Mouse (Mus musculus) forebrain, embryonic 14.5 days (tissue): ENCODE measurements at regions not wholly inside any gene's neighbourhood (a gene's known extent, or its start where the extent isn't known, plus 50 kb on each side); places are given as distances from the start of the nearest gene placed in this dataset.

ENCODE experiments used
- ATAC-seq: fragments of 200-750 bp; cut with Nextera tagmentation; 2 replicates; pipeline ENCODE4 v1.8.0; 2017; ENCODE audit warnings: mild to moderate bottlenecking, moderate library complexity
- DNase-seq: peaks from one replicate; pipeline ENCODE4 v3.0.0-alpha.2; 2015; ENCODE audit warnings: low spot score
- H3K27ac ChIP-seq: fragments of 300-500 bp; sonication (generic); 2 replicates; pipeline ENCODE4 v1.5.1; 2014; ENCODE audit warnings: low read depth, mild to moderate bottlenecking, control low read depth, low read length, moderate library complexity
- H3K27me3 ChIP-seq: fragments of 300-500 bp; sonication (generic); replicated peaks from 2 replicates; pipeline ENCODE4 v1.6.1; 2014; ENCODE audit warnings: low read length, control low read depth, mixed read lengths; ENCODE audit not compliant: control insufficient read depth, insufficient read depth
- H3K36me3 ChIP-seq: fragments of 300-500 bp; sonication (generic); 2 replicates; pipeline ENCODE4 v1.6.1; 2014; ENCODE audit warnings: low read length, control low read depth; ENCODE audit not compliant: control insufficient read depth, insufficient read depth
- H3K4me1 ChIP-seq: fragments of 300-500 bp; sonication (generic); 2 replicates; pipeline ENCODE4 v1.6.1; 2014; ENCODE audit warnings: antibody characterized with exemption, low read length, control low read depth; ENCODE audit not compliant: control insufficient read depth, insufficient read depth
- H3K4me2 ChIP-seq: fragments of 300-500 bp; sonication (generic); 2 replicates; pipeline ENCODE4 v1.6.1; 2014; ENCODE audit warnings: mild to moderate bottlenecking, control low read depth, low read length
- H3K4me3 ChIP-seq: fragments of 300-500 bp; sonication (generic); 2 replicates; pipeline ENCODE4 v1.5.1; 2014; ENCODE audit warnings: low read depth, low read length, control low read depth
- H3K9ac ChIP-seq: fragments of 300-500 bp; sonication (generic); 2 replicates; pipeline ENCODE4 v1.6.1; 2014; ENCODE audit warnings: mild to moderate bottlenecking, low read length, control low read depth, moderate library complexity
- H3K9me3 ChIP-seq: fragments of 300-500 bp; sonication (generic); replicated peaks from 2 replicates; pipeline ENCODE4 v1.6.1; 2016; ENCODE audit warnings: low read length, control low read depth, mixed read lengths; ENCODE audit not compliant: control insufficient read depth
- WGBS: fragments of 180-500 bp; shearing (Covaris S2); extraction: QIAGEN DNeasy Blood & Tissue Kit; methylation state at CpG from one replicate; pipeline ENCODE4 v1.1.7; 2014; 5-methylcytosine and 5-hydroxymethylcytosine counted together

DNA sequence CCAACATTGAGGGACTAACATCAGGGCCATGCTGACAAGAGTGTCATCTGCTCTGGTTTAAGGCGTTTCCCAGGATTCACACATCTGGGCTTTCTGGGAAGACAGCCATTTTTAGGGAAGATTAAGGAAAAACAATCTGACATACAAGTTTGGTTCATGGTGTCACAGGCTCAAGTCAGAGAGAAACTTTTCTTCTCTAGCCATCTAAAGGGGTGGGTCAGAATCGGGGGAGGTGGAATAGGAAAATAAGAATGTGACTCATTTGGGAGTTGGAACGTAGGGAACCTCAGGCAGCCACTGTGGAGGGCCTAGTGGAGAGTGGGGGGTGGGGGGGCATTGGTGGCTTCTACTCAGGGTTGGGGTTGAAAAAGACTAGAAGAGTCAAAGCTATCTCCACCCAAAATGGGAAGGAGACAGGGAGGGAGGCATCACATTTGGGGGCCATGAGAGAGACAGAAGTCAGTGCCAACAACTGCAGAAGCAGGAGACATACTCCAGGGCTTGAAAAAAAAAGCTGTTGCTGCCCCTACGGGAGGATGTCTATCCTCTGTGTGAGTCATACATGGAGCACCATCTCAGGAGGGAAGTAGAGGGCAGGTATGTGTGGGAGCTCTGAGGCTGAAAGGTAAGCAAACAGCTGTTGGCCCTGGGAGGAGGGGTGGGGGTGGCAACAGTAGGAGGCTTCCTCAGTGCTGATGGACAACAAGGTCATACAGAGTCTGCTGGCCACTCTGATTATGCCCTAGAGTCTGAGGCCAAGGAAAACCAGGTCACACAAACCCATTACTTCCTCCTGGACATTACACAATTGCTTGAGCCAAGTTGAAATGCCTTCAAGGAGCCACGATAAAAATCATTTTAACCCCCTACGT, 128.2 kb downstream of the Snx18 start:
- no peak overlapping the region for H3K9ac ChIP-seq
- no peak overlapping the region for H3K4me2 ChIP-seq
- H3K4me3 ChIP-seq: no peak overlapping the region
- no peak overlapping the region for H3K27ac ChIP-seq
- no peaks in the 10 kb centered on the region for H3K27me3 ChIP-seq
- no peaks in the 10 kb centered on the region for H3K36me3 ChIP-seq
- H3K4me1 ChIP-seq: no peaks in the 10 kb centered on the region
- no peak for ATAC-seq
- no peak for DNase-seq
- H3K9me3 ChIP-seq: no peaks in the 10 kb centered on the region
- WGBS: 88% methylated on average over 6 of the region's 6 CpGs

GRCm38 (mm10) chr13:113486368-113486955, 131.9 kb downstream of the Snx18 start:
- Histone ChIP-seq H3K9ac (no peak overlapping the region), H3K9me3 (no peaks in the 10 kb centered on the region), H3K27ac (no peak overlapping the region), H3K4me2 (no peak overlapping the region), H3K4me3 (no peak overlapping the region), H3K27me3 (no peaks in the 10 kb centered on the region), H3K36me3 (no peaks in the 10 kb centered on the region), H3K4me1 (no peaks in the 10 kb centered on the region)
- no peak for ATAC-seq
- 87% methylated on average over 6 of the region's 6 CpGs for WGBS
- no peak for DNase-seq

DNA sequence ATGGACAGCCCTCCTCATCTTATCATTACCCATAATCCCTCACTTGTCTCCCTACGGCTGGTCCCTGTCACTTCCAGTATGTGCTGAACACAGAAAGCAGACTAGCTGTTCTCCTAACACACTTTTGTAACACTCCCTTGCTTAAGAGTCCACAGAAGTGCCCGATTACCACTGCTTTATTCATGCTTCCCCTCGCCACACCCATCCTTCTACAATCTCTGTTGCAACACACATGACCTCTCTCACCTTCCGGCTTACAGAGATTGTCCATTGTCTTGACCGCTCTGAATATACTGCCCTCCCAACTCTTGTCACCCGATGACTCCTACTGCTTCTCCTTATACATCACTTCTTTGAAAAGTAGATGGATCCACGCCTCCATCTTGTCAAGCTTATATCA, 132.9 kb downstream of the Snx18 start:
- ATAC-seq: no peak
- WGBS: 90% methylated on average over 7 of the region's 7 CpGs

DNA sequence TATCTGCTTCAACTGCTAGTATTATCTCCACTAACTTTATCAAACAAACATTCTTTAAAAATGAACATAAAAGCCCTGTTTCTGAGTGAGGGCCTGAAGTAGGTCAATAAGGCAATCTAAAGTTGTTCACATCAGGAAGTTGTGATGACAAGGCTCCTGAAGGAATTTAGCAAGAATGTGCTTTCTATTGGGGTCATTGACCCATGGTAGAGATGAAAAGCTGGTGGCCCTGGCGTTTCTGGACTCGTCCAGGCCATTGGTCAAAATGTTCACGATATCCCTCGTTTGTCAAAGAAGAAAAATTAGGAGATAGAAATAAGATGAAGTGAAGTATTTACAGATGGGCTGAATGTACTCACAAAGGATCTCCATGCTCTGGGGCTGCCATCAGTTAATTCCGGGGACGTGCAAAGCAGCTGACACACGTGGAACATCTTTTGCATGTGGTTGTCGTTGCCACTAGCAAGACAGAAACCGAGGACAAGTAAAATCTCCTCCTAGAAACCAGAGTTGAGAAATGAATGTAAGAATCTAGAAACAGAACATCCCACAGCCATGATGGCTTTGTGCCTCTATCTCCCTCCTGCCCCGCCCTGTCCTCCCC, 134.1 kb downstream of the Snx18 start:
- WGBS: 86% methylated on average over 10 of the region's 10 CpGs
- DNase-seq: no peak
- no peak for ATAC-seq
- Histone ChIP-seq H3K9ac (no peak overlapping the region), H3K4me1 (no peaks in the 10 kb centered on the region), H3K4me2 (no peak overlapping the region), H3K4me3 (no peak overlapping the region), H3K36me3 (no peaks in the 10 kb centered on the region), H3K9me3 (no peaks in the 10 kb centered on the region), H3K27ac (no peak overlapping the region), H3K27me3 (no peaks in the 10 kb centered on the region)

More for the DNA sequence above, 132.9 kb downstream of the Snx18 start:
- Histone ChIP-seq H3K4me1 (no peaks in the 10 kb centered on the region), H3K9me3 (no peaks in the 10 kb centered on the region), H3K4me3 (no peak overlapping the region), H3K36me3 (no peaks in the 10 kb centered on the region), H3K27me3 (no peaks in the 10 kb centered on the region), H3K27ac (no peak overlapping the region), H3K4me2 (no peak overlapping the region), H3K9ac (no peak overlapping the region)
- DNase-seq: no peak

DNA sequence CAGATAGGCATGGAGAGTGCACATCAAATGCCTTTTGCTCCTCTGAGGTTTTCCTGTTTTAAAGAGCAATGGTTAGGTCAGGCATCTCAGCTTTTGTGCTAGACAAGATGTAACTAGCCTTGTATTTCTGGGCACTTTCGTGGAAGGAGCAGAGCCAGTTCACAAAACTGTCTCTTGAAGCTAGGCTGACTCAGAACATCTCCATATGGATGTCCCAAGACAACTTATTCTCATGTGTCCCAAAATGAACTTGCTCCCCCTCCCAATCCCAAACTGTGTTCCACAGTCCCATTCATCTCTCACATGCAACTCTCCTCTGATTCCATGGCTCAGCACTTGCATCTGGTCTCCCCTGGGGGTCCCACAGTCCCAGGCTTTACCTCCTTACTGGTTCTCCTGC, 135.5 kb downstream of the Snx18 start:
- Histone ChIP-seq H3K27me3 (no peaks in the 10 kb centered on the region), H3K9ac (no peak overlapping the region), H3K36me3 (no peaks in the 10 kb centered on the region), H3K4me1 (no peaks in the 10 kb centered on the region), H3K9me3 (no peaks in the 10 kb centered on the region), H3K4me3 (no peak overlapping the region), H3K27ac (no peak overlapping the region), H3K4me2 (no peak overlapping the region)
- 88% methylated on average over 1 of the region's 1 CpGs for WGBS
- no peak for ATAC-seq
- DNase-seq: no peak

DNA sequence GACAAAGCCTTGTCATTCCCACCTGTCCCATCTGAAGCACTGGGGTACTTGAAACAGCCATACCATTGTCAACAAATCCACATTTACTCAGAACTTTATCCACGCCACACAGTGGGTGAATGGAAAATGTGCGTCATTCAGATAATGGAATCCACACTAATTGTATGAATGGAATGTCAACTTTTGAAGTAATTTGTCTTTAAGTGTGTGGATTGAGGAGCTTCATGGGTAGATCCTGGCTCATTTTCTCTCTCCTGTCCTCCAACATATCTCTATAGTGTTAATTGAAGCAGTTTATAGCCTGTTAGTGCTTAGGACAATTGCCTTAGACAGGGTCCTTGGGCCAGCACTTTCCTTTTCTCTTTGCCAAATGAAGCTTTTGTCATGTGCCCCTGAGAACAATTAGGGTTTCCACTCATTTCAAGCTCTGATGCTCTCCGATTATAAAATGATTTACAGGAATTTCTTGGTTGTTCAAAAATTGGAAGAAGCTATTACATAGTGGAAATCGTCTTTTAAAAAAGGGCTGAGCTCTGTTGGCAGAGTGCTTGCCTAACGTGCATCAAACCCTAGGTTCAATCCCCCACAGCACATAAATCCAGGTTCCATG, 140.4 kb downstream of the Snx18 start:
- H3K4me3 ChIP-seq: no peak overlapping the region
- H3K27ac ChIP-seq: no peak overlapping the region
- no peaks in the 10 kb centered on the region for H3K27me3 ChIP-seq
- no peaks in the 10 kb centered on the region for H3K36me3 ChIP-seq
- ATAC-seq: no peak
- no peak overlapping the region for H3K9ac ChIP-seq
- H3K4me1 ChIP-seq: no peaks in the 10 kb centered on the region
- WGBS: 32% methylated on average over 5 of the region's 5 CpGs
- no peaks in the 10 kb centered on the region for H3K9me3 ChIP-seq
- H3K4me2 ChIP-seq: no peak overlapping the region
- DNase-seq: no peak

DNA sequence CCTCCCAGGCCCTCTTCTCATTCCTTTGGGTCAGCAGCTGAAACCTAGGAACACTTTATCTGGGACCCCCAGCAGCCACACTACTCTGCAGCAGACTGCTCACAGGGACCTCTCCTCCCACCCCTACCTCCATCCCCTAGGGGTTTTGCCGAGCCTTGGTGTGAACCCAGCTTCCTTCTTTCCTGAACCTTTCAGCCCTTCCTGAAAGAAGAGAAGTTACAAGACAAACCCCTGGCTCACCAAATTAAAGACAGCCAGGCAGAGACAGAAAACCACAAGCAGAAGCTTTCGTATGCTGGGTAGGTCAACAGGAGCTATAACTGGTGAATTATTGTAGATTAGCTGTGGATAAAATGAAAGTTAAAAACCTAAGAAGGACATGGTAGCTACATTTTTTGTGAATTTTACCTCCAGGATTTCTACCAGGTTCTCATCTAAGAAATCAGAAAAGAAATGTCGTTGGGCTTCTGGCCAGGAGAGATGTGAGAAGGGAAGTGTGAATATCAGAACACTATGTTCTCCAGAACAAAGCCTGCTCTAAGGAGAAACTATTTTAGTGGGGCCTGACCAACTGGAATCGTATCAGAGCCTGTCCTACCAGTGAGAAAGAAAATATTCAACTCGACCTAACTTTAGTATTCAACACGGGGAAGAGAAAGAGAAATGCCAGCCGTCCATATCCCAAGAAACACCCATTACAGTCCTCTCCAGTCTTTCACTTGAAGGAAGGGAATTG, 147.4 kb downstream of the Snx18 start:
- H3K27ac ChIP-seq: no peak overlapping the region
- no peaks in the 10 kb centered on the region for H3K9me3 ChIP-seq
- 82% methylated on average over 7 of the region's 7 CpGs for WGBS
- H3K27me3 ChIP-seq: no peaks in the 10 kb centered on the region
- no peaks in the 10 kb centered on the region for H3K36me3 ChIP-seq
- no peak for ATAC-seq
- H3K4me3 ChIP-seq: no peak overlapping the region
- DNase-seq: no peak
- H3K4me2 ChIP-seq: no peak overlapping the region
- no peaks in the 10 kb centered on the region for H3K4me1 ChIP-seq
- no peak overlapping the region for H3K9ac ChIP-seq

GRCm38 (mm10) chr13:113464190-113465064, 153.9 kb downstream of the Snx18 start:
- Histone ChIP-seq H3K27ac (no peak overlapping the region), H3K27me3 (no peaks in the 10 kb centered on the region), H3K4me1 (no peaks in the 10 kb centered on the region), H3K36me3 (no peaks in the 10 kb centered on the region), H3K4me2 (no peak overlapping the region), H3K4me3 (no peak overlapping the region), H3K9ac (no peak overlapping the region), H3K9me3 (no peaks in the 10 kb centered on the region)
- peak; percentile 32 for DNase-seq
- peak; percentile 32; the same call in 1 of the 2 replicates for ATAC-seq
- WGBS: 76% methylated on average over 10 of the region's 10 CpGs
